Mouse (Mus musculus): ENCODE measurements at regions not wholly inside any gene's neighbourhood (a gene's known extent, or its start where the extent isn't known, plus 50 kb on each side); places are given as distances from the start of the nearest gene placed in this dataset.

- TF ChIP-seq CTCF (conservative IDR thresholded peaks at IDR 0.05; ENCODE audit: low read length), result no peak
- no peak for TF ChIP-seq NANOG (IDR thresholded peaks at IDR 0.05; ENCODE audit: borderline replicate concordance, low read length)
Measured at GRCm38 (mm10) chr5:144684184-144684583, 77.4 kb downstream of the Tmem130 start.

Data from E14TG2a.4 (cell line).